Comparison of ENCODE assay signal across 9 mouse cellular contexts in the genomic region with DNA sequence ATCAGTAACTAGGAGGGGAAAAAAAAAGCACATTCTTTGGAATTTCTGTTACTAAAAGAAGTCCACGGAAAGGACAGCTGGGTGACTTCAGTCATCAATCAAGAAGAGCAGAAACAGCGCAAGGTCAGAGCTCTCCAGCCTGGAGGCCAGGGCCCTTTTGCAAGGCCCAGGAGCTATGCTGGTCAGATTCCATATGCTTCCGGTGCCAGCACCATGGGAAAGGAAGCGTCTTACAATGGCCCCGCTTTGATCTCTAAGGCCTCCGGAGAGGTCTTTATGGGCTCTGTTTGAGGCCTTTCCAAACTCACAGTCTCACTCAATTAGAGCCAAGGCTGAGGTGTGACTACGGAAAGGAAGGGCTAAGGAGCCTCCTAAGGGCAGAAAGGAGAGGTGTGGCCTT. TPM values are rescaled to one million over a fixed set of nuclear protein-coding genes. Genes with fewer than 3 reads are reported as not detected.
DNase-seq lines count a peak whose midpoint lies in the region; ATAC-seq lines count a peak whose summit lies in the region.
"Had no signal": no experiment of that assay in that cellular context is flagged by ENCODE, and none has a peak within 500 bp of the region (broad histone marks: within the 10 kb centered on the region; RNA-seq: fewer than 3 reads in every experiment).

No protein-coding gene starts in this region.

- WGBS in heart, embryonic 16.5 days = 50% methylated on average over 7 of the region's 7 CpGs
- 19% methylated on average over 7 of the region's 7 CpGs for WGBS in limb, embryonic 10.5 days

- DNase-seq in adrenal gland, adult 18-20 months (ENCODE audit: low spot score in 2 of 2) = peak; percentile 46 to 58
- DNase-seq in adrenal gland, postnatal 14 days = peak; percentile 87
- peak; percentile 51 for DNase-seq in limb, embryonic 10.5 days (ENCODE audit: low spot score)
- DNase-seq in thymus, postnatal 4 days = no peak
- DNase-seq in thymus, postnatal 36 days = no peak
- no peak for DNase-seq in urinary bladder, postnatal 25 days (ENCODE audit: low spot score)

- H3K4me1 ChIP-seq in heart, embryonic 16.5 days (ENCODE audit: control insufficient read depth, insufficient read depth, low read length) = peaks cover 13% of the 10 kb centered on the region
- peaks cover 50% of the 10 kb centered on the region for H3K4me1 ChIP-seq in limb, embryonic 10.5 days

- no peak overlapping the region for H3K4me2 ChIP-seq in heart, embryonic 16.5 days (ENCODE audit: low read depth, low read length)

- H3K9ac ChIP-seq in heart, embryonic 16.5 days (ENCODE audit: low read length) = no peak overlapping the region

- H3K9me3 ChIP-seq in heart, embryonic 16.5 days (replicated peaks; ENCODE audit: control insufficient read depth, low read length) = 0 out of 2 replicates have a peak, but pooled peaks cover 3% of the 10 kb centered on the region
- no peaks in the 10 kb centered on the region for H3K9me3 ChIP-seq in limb, embryonic 10.5 days (replicated peaks)

- H3K27me3 ChIP-seq in heart, embryonic 16.5 days (ENCODE audit: control insufficient read depth, insufficient read depth, low read length) = no peaks in the 10 kb centered on the region
- no peaks in the 10 kb centered on the region for H3K27me3 ChIP-seq in limb, embryonic 10.5 days (ENCODE audit: low read depth, poor library complexity, severe bottlenecking)
- H3K27me3 ChIP-seq: Patski had no signal

- no peak overlapping the region for H3K4me3 ChIP-seq in heart, embryonic 16.5 days (ENCODE audit: low read length)
- no peak overlapping the region for H3K4me3 ChIP-seq in limb, embryonic 10.5 days

- H3K27ac ChIP-seq in heart, embryonic 16.5 days (ENCODE audit: low read length) = 0 out of 2 replicates have a peak overlapping the region, but pooled peaks have one; percentile 1
- H3K27ac ChIP-seq in limb, embryonic 10.5 days = peak overlapping the region; percentile 68

- H3K36me3 ChIP-seq in heart, embryonic 16.5 days (ENCODE audit: control insufficient read depth, insufficient read depth) = peaks cover 28% of the 10 kb centered on the region
- H3K36me3 ChIP-seq in limb, embryonic 10.5 days = peaks cover 36% of the 10 kb centered on the region

- no peak for ATAC-seq in heart, embryonic 16.5 days (replicated peaks; ENCODE audit: extremely low read depth, insufficient read depth, low FRiP score)
- no peak for ATAC-seq in monocyte, adult 5-6 weeks (replicated peaks; ENCODE audit: insufficient number of reproducible peaks, low FRiP score, low TSS enrichment, poor library complexity, severe bottlenecking)
- ATAC-seq: Patski had no signal

RNA-seq across cellular contexts. Expression of gene Eogt, which starts 4.6 kb away (rescaled TPM):
- 10 to 100 TPM; 20.4 to 27.1 TPM for total RNA-seq in adrenal gland, adult 18-20 months (2021)
- 35.6 and 36.4 TPM in 2 replicates for total RNA-seq in adrenal gland, postnatal 14 days (2021)
- polyA plus RNA-seq in heart, embryonic 16.5 days (2015; fragmentation: Nextera tagmentation; extraction: Ambion mirVana) = 14.7 and 15.6 TPM in 2 replicates
- polyA plus RNA-seq in limb, embryonic 10.5 days (2016; fragmentation: Nextera tagmentation; extraction: Ambion mirVana) = 20.8 and 22.0 TPM in 2 replicates
- total RNA-seq in monocyte, adult 5-6 weeks (2017) = 3.0 to 8.6 TPM (median 7.9 TPM) in 3 replicates

RNA-seq across cellular contexts. Expression of gene Tmf1, which starts 34.6 kb away (rescaled TPM):
- total RNA-seq in adrenal gland, adult 18-20 months (2021) = 10 to 100 TPM; 45.6 to 59.7 TPM
- 46.7 and 49.8 TPM in 2 replicates for total RNA-seq in adrenal gland, postnatal 14 days (2021)
- 19.6 and 24.2 TPM in 2 replicates for polyA plus RNA-seq in heart, embryonic 16.5 days (2015; fragmentation: Nextera tagmentation; extraction: Ambion mirVana)
- 20.9 and 27.8 TPM in 2 replicates for polyA plus RNA-seq in limb, embryonic 10.5 days (2016; fragmentation: Nextera tagmentation; extraction: Ambion mirVana)
- 210 to 231 TPM (median 230 TPM) in 3 replicates for total RNA-seq in monocyte, adult 5-6 weeks (2017)

Comparison
In these comparisons a context has a peak if more than half of its experiments do, and no peak if none do; other contexts are left out.
1. DNase-seq: peak in adrenal gland, adult 18-20 months (2 of 2), adrenal gland, postnatal 14 days (single experiment) and limb, embryonic 10.5 days (single experiment); none in thymus, postnatal 4 days (single experiment), thymus, postnatal 36 days (0 of 2) and urinary bladder, postnatal 25 days (single experiment).